Mouse (Mus musculus) CH12.LX (cell line): ENCODE results near the gene H2-M2.

Experiments used
- CTCF ChIP-seq, 2 experiments: IDR thresholded peaks in 1 of 2; conservative IDR thresholded peaks in 1 of 2; 2 replicates each; pipeline ENCODE4 v1.5.1; 2011 to 2012; ENCODE audit warnings: low read depth in 2 of 2, low read length in 2 of 2, improper control_type of control experiment in 1 of 2, inconsistent platforms in 1 of 2, mild to moderate bottlenecking in 1 of 2, moderate library complexity in 1 of 2
- EP300 ChIP-seq: IDR thresholded peaks from 2 replicates; pipeline ENCODE4 v1.6.1; 2011; ENCODE audit warnings: low read length, improper control_type of control experiment
- POLR2A ChIP-seq: IDR thresholded peaks from 2 replicates; pipeline ENCODE4 v1.6.1; 2011; ENCODE audit warnings: low read depth, mild to moderate bottlenecking, improper control_type of control experiment, low read length

DNA sequence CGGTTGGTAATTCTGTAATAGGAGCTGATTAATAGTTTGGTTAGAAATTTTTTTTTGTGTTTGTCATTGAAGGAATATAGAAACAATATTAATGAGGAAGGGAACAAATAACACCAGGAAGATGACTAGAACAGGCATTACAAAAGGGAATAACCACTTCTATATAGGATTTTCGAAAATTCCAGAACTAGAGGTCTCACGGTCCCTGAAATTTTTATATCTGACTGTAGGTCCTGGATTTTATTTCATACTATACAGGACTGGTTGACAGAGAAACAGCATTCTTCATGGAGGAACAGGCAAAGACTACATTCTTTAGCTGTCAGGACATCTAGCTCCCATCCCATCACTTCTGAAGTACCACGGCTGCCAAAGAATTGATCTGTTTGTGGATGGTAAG is 24.4 kb upstream of the H2-M2 start, which contains the start of gene Olfr111:
- TF ChIP-seq EP300 (no peak), POLR2A (no peak), CTCF (conservative IDR thresholded peaks at IDR 0.05 in 1 of 2, IDR thresholded peaks at IDR 0.05 in 1 of 2; ENCODE audit: low read depth in 2 of 2, low read length in 2 of 2) (no peak)
